ENCODE assay signal across 8 mouse cellular contexts in genomic region chr7:122289243-122290111, GRCm38 (mm10). TPM values are rescaled to one million over a fixed set of nuclear protein-coding genes. Genes with fewer than 3 reads are reported as not detected.
DNase-seq lines count a peak whose midpoint lies in the region; ATAC-seq and TF ChIP-seq lines count a peak whose summit lies in the region.

No protein-coding gene starts in this region.

- no peak for TF ChIP-seq CTCF in G1E (IDR thresholded peaks at IDR 0.05; ENCODE audit: low read depth, low read length)
- no peak for TF ChIP-seq CTCF in cortical plate, adult 2 months (IDR thresholded peaks at IDR 0.05; ENCODE audit: extremely low read depth, insufficient read depth, low read length)

- DNase-seq in B cell, adult 2 months: peak; percentile 53 to 63
- no peak for DNase-seq in G1E (ENCODE audit: low spot score)

- H3K27me3 ChIP-seq in G1E (ENCODE audit: insufficient read depth, low read length): no peaks in the 10 kb centered on the region
- H3K27me3 ChIP-seq in heart, embryonic 15.5 days: peaks cover 42% of the 10 kb centered on the region
- peaks cover 48% of the 10 kb centered on the region for H3K27me3 ChIP-seq in limb, embryonic 12.5 days
- H3K27me3 ChIP-seq in midbrain, embryonic 16.5 days (ENCODE audit: control insufficient read depth, insufficient read depth, low read depth, low read length): no peaks in the 10 kb centered on the region
- peaks cover 20% of the 10 kb centered on the region; the same call in 1 of the 2 replicates for H3K27me3 ChIP-seq in stomach, embryonic 14.5 days (ENCODE audit: control insufficient read depth, insufficient read depth, low read length)

- H3K4me2 ChIP-seq in heart, embryonic 15.5 days: peak overlapping the region; percentile 92
- H3K4me2 ChIP-seq in limb, embryonic 12.5 days: peak overlapping the region; percentile 97
- peak overlapping the region; percentile 90 for H3K4me2 ChIP-seq in midbrain, embryonic 16.5 days (ENCODE audit: low read length)
- peak overlapping the region; percentile 96 for H3K4me2 ChIP-seq in stomach, embryonic 14.5 days (replicated peaks; ENCODE audit: low read depth, low read length)

- H3K36me3 ChIP-seq in G1E (replicated peaks): no peaks in the 10 kb centered on the region
- H3K36me3 ChIP-seq in heart, embryonic 15.5 days: no peaks in the 10 kb centered on the region
- H3K36me3 ChIP-seq in limb, embryonic 12.5 days: no peaks in the 10 kb centered on the region
- no peaks in the 10 kb centered on the region for H3K36me3 ChIP-seq in midbrain, embryonic 16.5 days (ENCODE audit: control insufficient read depth, insufficient read depth, low read length)
- H3K36me3 ChIP-seq in stomach, embryonic 14.5 days (ENCODE audit: control insufficient read depth, insufficient read depth, low read length): no peaks in the 10 kb centered on the region

- H3K9me3 ChIP-seq in G1E (replicated peaks): peaks cover 39% of the 10 kb centered on the region
- no peaks in the 10 kb centered on the region for H3K9me3 ChIP-seq in heart, embryonic 15.5 days (replicated peaks)
- H3K9me3 ChIP-seq in limb, embryonic 12.5 days: no peaks in the 10 kb centered on the region
- no peaks in the 10 kb centered on the region for H3K9me3 ChIP-seq in midbrain, embryonic 16.5 days (replicated peaks; ENCODE audit: control insufficient read depth, low read length, poor library complexity, severe bottlenecking)
- H3K9me3 ChIP-seq in stomach, embryonic 14.5 days (ENCODE audit: control insufficient read depth, low read depth, low read length): no peaks in the 10 kb centered on the region

- no peaks in the 10 kb centered on the region for H3K4me1 ChIP-seq in G1E (ENCODE audit: insufficient read depth, low read depth, low read length)
- peaks cover 4% of the 10 kb centered on the region; the same call in 1 of the 2 replicates for H3K4me1 ChIP-seq in cortical plate, adult 2 months (ENCODE audit: control insufficient read depth, insufficient read depth, low read length)
- peaks cover 17% of the 10 kb centered on the region for H3K4me1 ChIP-seq in heart, embryonic 15.5 days (replicated peaks)
- peaks cover 25% of the 10 kb centered on the region for H3K4me1 ChIP-seq in limb, embryonic 12.5 days (replicated peaks)
- peaks cover 13% of the 10 kb centered on the region for H3K4me1 ChIP-seq in midbrain, embryonic 16.5 days (ENCODE audit: control insufficient read depth, insufficient read depth, low read length)
- H3K4me1 ChIP-seq in stomach, embryonic 14.5 days (ENCODE audit: control insufficient read depth, insufficient read depth, low read length): peaks cover 4% of the 10 kb centered on the region; the same call in 1 of the 2 replicates

- peak overlapping the region; percentile 32 for H3K9ac ChIP-seq in heart, embryonic 15.5 days
- H3K9ac ChIP-seq in limb, embryonic 12.5 days (replicated peaks): peak overlapping the region; percentile 59
- peak overlapping the region; percentile 83 for H3K9ac ChIP-seq in midbrain, embryonic 16.5 days (ENCODE audit: low read depth, low read length)
- 0 out of 2 replicates have a peak overlapping the region, but pooled peaks have one; percentile 15 for H3K9ac ChIP-seq in stomach, embryonic 14.5 days (replicated peaks; ENCODE audit: low read depth, low read length)

- no peak for TF ChIP-seq POLR2A in cortical plate, adult 2 months (IDR thresholded peaks at IDR 0.05; ENCODE audit: extremely low read depth, insufficient read depth, low read length)

- no peak for ATAC-seq in G1E (ENCODE audit: extremely low read depth, insufficient number of reproducible peaks, low FRiP score, poor library complexity, severe bottlenecking)
- peak; percentile 51 for ATAC-seq in heart, embryonic 15.5 days (replicated peaks; ENCODE audit: insufficient number of reproducible peaks, insufficient read depth, low FRiP score, low read depth)
- peak; percentile 40; the same call in 1 of the 2 replicates for ATAC-seq in limb, embryonic 12.5 days (ENCODE audit: insufficient number of reproducible peaks, insufficient read depth, low FRiP score, low TSS enrichment, low read depth)
- ATAC-seq in midbrain, embryonic 16.5 days: peak; percentile 59
- ATAC-seq in stomach, embryonic 14.5 days (ENCODE audit: insufficient number of reproducible peaks, insufficient read depth, low FRiP score, low read depth): peak; percentile 47; the same call in 1 of the 2 replicates
- no peak; the same call in 1 of the 2 replicates for ATAC-seq in megakaryocyte-erythroid progenitor cell, adult 5-6 weeks (replicated peaks; ENCODE audit: low FRiP score, low TSS enrichment, poor library complexity, severe bottlenecking)

- under 1% methylated on average over 64 of the region's 66 CpGs for WGBS in heart, embryonic 15.5 days
- under 1% methylated on average over 64 of the region's 66 CpGs for WGBS in limb, embryonic 12.5 days
- WGBS in midbrain, embryonic 16.5 days: 0% methylated on average over 49 of the region's 66 CpGs
- WGBS in stomach, embryonic 14.5 days: under 1% methylated on average over 65 of the region's 66 CpGs

- peak overlapping the region; percentile 94 for H3K27ac ChIP-seq in cortical plate, adult 2 months (ENCODE audit: insufficient read depth, low read length)
- H3K27ac ChIP-seq in heart, embryonic 15.5 days: no peak overlapping the region
- H3K27ac ChIP-seq in limb, embryonic 12.5 days: no peak overlapping the region
- peak overlapping the region; percentile 73 for H3K27ac ChIP-seq in midbrain, embryonic 16.5 days (ENCODE audit: low read length)
- no peak overlapping the region for H3K27ac ChIP-seq in stomach, embryonic 14.5 days (ENCODE audit: low read length)

- H3K4me3 ChIP-seq in G1E (ENCODE audit: low read depth, low read length): peak overlapping the region; percentile 9; the same call in 1 of the 2 replicates
- peak overlapping the region; percentile 99 for H3K4me3 ChIP-seq in cortical plate, adult 2 months (ENCODE audit: insufficient read depth, low read length)
- peak overlapping the region; percentile 60 for H3K4me3 ChIP-seq in heart, embryonic 15.5 days
- peak overlapping the region; percentile 69 for H3K4me3 ChIP-seq in limb, embryonic 12.5 days (replicated peaks)
- peak overlapping the region; percentile 74 for H3K4me3 ChIP-seq in midbrain, embryonic 16.5 days (ENCODE audit: low read depth, low read length)
- peak overlapping the region; percentile 50 for H3K4me3 ChIP-seq in stomach, embryonic 14.5 days (ENCODE audit: low read depth, low read length)

RNA-seq across cellular contexts. Expression of gene Prkcb, which starts 0.9 kb away (rescaled TPM):
- total RNA-seq in G1E (2014; fragmentation: Nextera tagmentation): not detected in 2 replicates
- 0.17 and 0.55 TPM in 2 replicates for total RNA-seq in G1E (2017)
- not detected in 2 replicates for polyA plus RNA-seq in G1E (2012)
- polyA plus RNA-seq in cortical plate, adult 2 months (2012; rRNA removed): 767 and 768 TPM in 2 replicates
- 3.3 and 8.4 TPM in 2 replicates for polyA plus RNA-seq in heart, embryonic 15.5 days (2015; fragmentation: Nextera tagmentation; extraction: Ambion mirVana)
- 4.7 and 6.7 TPM in 2 replicates for polyA plus RNA-seq in limb, embryonic 12.5 days (2016; fragmentation: Nextera tagmentation; extraction: Ambion mirVana)
- 116 and 148 TPM in 2 replicates for polyA plus RNA-seq in midbrain, embryonic 16.5 days (2015; fragmentation: Nextera tagmentation; extraction: Ambion mirVana)
- 18.3 and 18.4 TPM in 2 replicates for polyA plus RNA-seq in stomach, embryonic 14.5 days (2014; fragmentation: Nextera tagmentation; extraction: Ambion mirVana)
- 6.0 and 11.4 TPM in 2 replicates for total RNA-seq in megakaryocyte-erythroid progenitor cell, adult 5-6 weeks (2014; fragmentation: Nextera tagmentation)
- 0.19 and 3.6 TPM in 2 replicates for total RNA-seq in megakaryocyte-erythroid progenitor cell, adult 5-6 weeks (2017)

Comparison
In these comparisons a context has a peak if more than half of its experiments do, and no peak if none do; other contexts are left out.
1. ATAC-seq: peak in heart, embryonic 15.5 days (single experiment), limb, embryonic 12.5 days (single experiment), midbrain, embryonic 16.5 days (single experiment) and stomach, embryonic 14.5 days (single experiment); none in G1E (single experiment) and megakaryocyte-erythroid progenitor cell, adult 5-6 weeks (single experiment).
2. H3K4me3 ChIP-seq: peak in every context shown above with its lines; median percentile 99 in cortical plate, adult 2 months; 74 in midbrain, embryonic 16.5 days; 69 in limb, embryonic 12.5 days; 60 in heart, embryonic 15.5 days; 50 in stomach, embryonic 14.5 days; 9 in G1E.
3. H3K27ac ChIP-seq: peak in cortical plate, adult 2 months (single experiment) and midbrain, embryonic 16.5 days (single experiment); none in heart, embryonic 15.5 days (single experiment), limb, embryonic 12.5 days (single experiment) and stomach, embryonic 14.5 days (single experiment).
4. H3K9ac ChIP-seq: peak in every context shown above with its lines; median percentile 83 in midbrain, embryonic 16.5 days; 59 in limb, embryonic 12.5 days; 32 in heart, embryonic 15.5 days; 15 in stomach, embryonic 14.5 days.
5. Peak in every context shown above with its lines, with median percentiles within 50 percentile points of each other: H3K4me2 ChIP-seq.